Mouse (Mus musculus) spleen, postnatal 36 days (tissue): Measurements from ENCODE around the gene Birc6.
A peak's percentile ranks its signal among the peaks of the same experiment; 100 is the strongest.

ENCODE experiments used
- DNase-seq, 2 experiments: peaks; one replicate each; pipeline ENCODE4 v3.0.0; 2022; ENCODE audit warnings: low spot score in 2 of 2, mixed read lengths in 1 of 2

Birc6 gene

GRCm38 (mm10) chr17:74707637-74708152 is 179.6 kb downstream of the Birc6 start:
- DNase-seq, result no peak

GRCm38 (mm10) chr17:74710731-74711130 is 182.6 kb downstream of the Birc6 start:
- DNase-seq, result no peak

- DNase-seq, result no peak
Measured at GRCm38 (mm10) chr17:74711627-74712026, 183.5 kb downstream of the Birc6 start.

- no peak for DNase-seq
Measured at GRCm38 (mm10) chr17:74715128-74715527, 187.0 kb downstream of the Birc6 start.

GRCm38 (mm10) chr17:74715724-74716123 is 187.6 kb downstream of the Birc6 start:
- no peak for DNase-seq

GRCm38 (mm10) chr17:74716643-74717042 is 188.5 kb downstream of the Birc6 start:
- DNase-seq, result no peak

GRCm38 (mm10) chr17:74717091-74717617 is 189.1 kb downstream of the Birc6 start:
- no peak for DNase-seq

GRCm38 (mm10) chr17:74717618-74718151 is 189.6 kb downstream of the Birc6 start, which contains the start of gene Ttc27:
TSS of gene Ttc27 (plus strand) at chr17:74717732.
- DNase-seq, result peak; percentile 94 to 95

GRCm38 (mm10) chr17:74732872-74733271 is 204.8 kb downstream of the Birc6 start:
- no peak for DNase-seq

- no peak for DNase-seq
Measured at GRCm38 (mm10) chr17:74735392-74735791, 207.3 kb downstream of the Birc6 start.

GRCm38 (mm10) chr17:74749659-74750058 is 221.6 kb downstream of the Birc6 start:
- DNase-seq, result no peak

GRCm38 (mm10) chr17:74751026-74751425 is 222.9 kb downstream of the Birc6 start:
- DNase-seq, result no peak
